Mouse (Mus musculus) kidney, embryonic 14.5 days (tissue): ENCODE results near the gene Mip. TPM values are rescaled to one million over a fixed set of nuclear protein-coding genes. Genes with fewer than 3 reads are reported as not detected.

Source experiments
- ATAC-seq: fragments of 200-750 bp; cut with Nextera tagmentation; 2 replicates; pipeline ENCODE4 v1.8.0; 2017; ENCODE audit warnings: moderate number of reproducible peaks, mild to moderate bottlenecking, moderate TSS enrichment, moderate library complexity; ENCODE audit not compliant: low FRiP score, low TSS enrichment
- H3K27ac ChIP-seq: fragments of 300-500 bp; sonication (generic); 2 replicates; pipeline ENCODE4 v1.5.1; 2014; ENCODE audit warnings: low read depth, mild to moderate bottlenecking, low read length, moderate library complexity, mixed read lengths
- H3K27me3 ChIP-seq: fragments of 300-500 bp; sonication (generic); 2 replicates; pipeline ENCODE4 v1.6.1; 2014; ENCODE audit warnings: mild to moderate bottlenecking, low read length; ENCODE audit not compliant: control insufficient read depth, insufficient read depth
- H3K36me3 ChIP-seq: fragments of 300-500 bp; sonication (generic); 2 replicates; pipeline ENCODE4 v1.6.1; 2014; ENCODE audit warnings: low read length, mixed read lengths; ENCODE audit not compliant: control insufficient read depth, insufficient read depth
- H3K4me1 ChIP-seq: fragments of 300-500 bp; sonication (generic); 2 replicates; pipeline ENCODE4 v1.6.1; 2014; ENCODE audit warnings: low read length, mixed read lengths; ENCODE audit not compliant: control insufficient read depth, insufficient read depth
- H3K4me2 ChIP-seq: fragments of 300-500 bp; sonication (generic); replicated peaks from 2 replicates; pipeline ENCODE4 v1.6.1; 2014; ENCODE audit warnings: low read depth, mild to moderate bottlenecking, low read length
- H3K4me3 ChIP-seq: fragments of 300-500 bp; sonication (generic); 2 replicates; pipeline ENCODE4 v1.5.1; 2014; ENCODE audit warnings: mild to moderate bottlenecking, low read length
- H3K9ac ChIP-seq: fragments of 300-500 bp; sonication (generic); 2 replicates; pipeline ENCODE4 v1.6.1; 2014; ENCODE audit warnings: low read depth, mild to moderate bottlenecking, low read length, moderate library complexity
- H3K9me3 ChIP-seq: fragments of 300-500 bp; sonication (generic); 2 replicates; pipeline ENCODE4 v1.6.1; 2016; ENCODE audit warnings: low read length; ENCODE audit not compliant: control insufficient read depth
- WGBS: fragments of 180-500 bp; shearing (Covaris S2); extraction: QIAGEN DNeasy Blood & Tissue Kit; methylation state at CpG from one replicate; pipeline ENCODE4 v1.1.7; 2014; 5-methylcytosine and 5-hydroxymethylcytosine counted together
- polyA plus RNA-seq: library from polyadenylated mRNA; unstranded; fragments of >200 nt; fragmentation: Nextera tagmentation; extraction: Ambion mirVana; gene quantifications from 2 replicates; pipeline ENCODE4 v1.2.1, GENCODE M21; 2014

Gene Mip
- polyA plus RNA-seq, 1 experiment from 2014 or later: not detected

DNA sequence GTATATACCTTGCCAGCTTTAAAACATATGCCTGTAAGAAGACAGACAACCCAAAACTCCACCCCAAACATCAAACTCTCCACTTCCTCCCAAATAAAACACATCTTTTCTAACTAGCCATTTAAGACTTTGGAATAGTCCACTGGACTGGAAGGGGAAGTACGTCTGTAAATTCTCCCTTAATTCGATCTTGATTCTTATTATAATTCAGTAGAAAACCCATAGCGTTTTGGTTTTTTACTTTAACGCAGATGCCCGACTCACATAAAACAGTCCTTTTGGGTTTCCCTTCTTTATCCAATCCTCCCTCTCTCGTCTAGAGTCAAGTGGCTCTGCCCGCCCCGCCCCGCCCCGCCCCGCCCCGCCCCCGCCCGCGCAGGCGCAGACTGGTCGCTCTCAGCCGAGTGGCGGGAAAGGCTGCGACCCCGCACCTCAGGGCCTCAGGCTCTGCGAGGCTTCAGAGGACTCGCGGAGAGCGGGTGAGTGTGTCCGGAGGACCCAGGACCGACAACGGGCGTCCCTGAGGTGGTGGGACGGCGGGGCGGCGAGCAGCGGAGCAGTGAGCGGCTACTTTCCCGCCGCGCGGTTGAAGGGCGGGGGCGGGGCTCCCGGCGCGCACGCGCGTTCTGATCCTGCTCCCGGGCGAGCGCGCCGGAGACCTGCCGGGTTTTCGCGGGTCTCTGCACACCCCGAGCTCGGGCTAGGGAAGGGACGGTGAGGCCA, 6.2 kb downstream of the Mip start, which contains the start of gene Timeless:
Gene Timeless (plus strand): TSS at position 369 of the 723 bp plus-strand sequence.
- H3K4me1 ChIP-seq: peaks cover 6% of the 10 kb centered on the region
- peaks cover 8% of the 10 kb centered on the region; the same call in 1 of the 2 replicates for H3K36me3 ChIP-seq
- under 1% methylated on average over 55 of the region's 58 CpGs for WGBS
- H3K27me3 ChIP-seq: no peaks in the 10 kb centered on the region
- H3K27ac ChIP-seq: peak within 1 kb of the TSS; percentile 96
- H3K9ac ChIP-seq: peak within 1 kb of the TSS; percentile 82
- peak within 1 kb of the TSS; percentile 71 for H3K4me2 ChIP-seq
- peak within 1 kb of the TSS; percentile 85 for H3K4me3 ChIP-seq
- no peaks in the 10 kb centered on the region for H3K9me3 ChIP-seq
- peak; percentile 93 for ATAC-seq

DNA sequence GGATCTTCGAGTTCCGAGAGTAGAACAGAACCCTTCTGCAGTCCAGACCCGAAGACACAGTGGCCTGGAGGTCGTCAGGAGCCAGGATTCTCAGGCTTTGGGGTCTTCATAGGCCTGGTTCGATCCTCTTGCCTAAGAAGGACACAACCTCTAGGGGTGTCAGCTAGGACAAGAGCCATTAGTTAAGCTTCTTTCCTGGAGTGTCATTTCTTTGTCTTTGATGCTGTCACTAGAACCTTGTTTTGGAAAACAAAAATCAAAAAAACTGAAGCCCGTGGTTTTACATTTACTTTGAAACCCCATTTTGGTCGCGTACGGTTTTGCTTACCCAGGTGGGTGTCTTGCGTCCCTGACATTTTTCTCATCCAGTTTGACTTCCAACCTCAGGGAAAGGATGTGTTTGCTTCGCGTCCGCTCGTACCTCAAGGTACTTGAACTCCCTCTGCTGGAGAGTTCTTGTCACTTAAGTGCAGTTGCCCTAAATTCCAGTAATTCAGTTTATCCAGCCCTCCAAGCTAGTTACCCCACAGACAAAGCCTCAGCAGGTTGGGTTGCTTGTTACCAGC, 6.9 kb downstream of the Mip start:
- H3K4me2 ChIP-seq: peak overlapping the region; percentile 71
- H3K4me1 ChIP-seq: peaks cover 6% of the 10 kb centered on the region
- peak overlapping the region; percentile 96 for H3K27ac ChIP-seq
- H3K27me3 ChIP-seq: no peaks in the 10 kb centered on the region
- peak overlapping the region; percentile 82 for H3K9ac ChIP-seq
- H3K4me3 ChIP-seq: peak overlapping the region; percentile 85
- H3K36me3 ChIP-seq: peaks cover 8% of the 10 kb centered on the region; the same call in 1 of the 2 replicates
- under 1% methylated on average over 14 of the region's 14 CpGs for WGBS
- peak; percentile 28; the same call in 1 of the 2 replicates for ATAC-seq
- no peaks in the 10 kb centered on the region for H3K9me3 ChIP-seq

DNA sequence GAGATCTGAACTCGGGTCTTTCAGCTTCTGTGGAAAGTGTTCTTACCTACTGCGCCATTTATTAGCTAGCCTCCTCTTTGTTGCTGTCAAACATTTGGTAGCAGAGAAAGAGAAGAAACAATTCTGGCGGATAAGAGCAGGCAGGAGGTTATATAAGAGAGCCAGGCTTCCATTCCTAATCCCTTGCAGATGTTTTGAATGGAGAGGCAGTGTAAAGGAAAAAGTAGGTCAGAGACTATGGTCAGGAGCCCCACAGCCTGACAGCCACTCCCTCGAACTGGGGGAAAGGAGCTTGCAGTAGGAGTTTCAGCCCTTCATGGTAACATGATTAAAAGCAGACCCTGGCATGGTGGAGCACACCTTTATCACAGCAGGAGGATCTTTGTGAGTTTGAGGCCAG, 10.7 kb downstream of the Mip start:
- Histone ChIP-seq H3K4me2 (no peak overlapping the region), H3K4me1 (no peaks in the 10 kb centered on the region; the same call in 1 of the 2 replicates), H3K9ac (no peak overlapping the region), H3K27me3 (no peaks in the 10 kb centered on the region), H3K4me3 (no peak overlapping the region), H3K9me3 (no peaks in the 10 kb centered on the region), H3K36me3 (peaks cover 25% of the 10 kb centered on the region), H3K27ac (no peak overlapping the region)
- 82% methylated on average over 4 of the region's 4 CpGs for WGBS
- no peak for ATAC-seq

DNA sequence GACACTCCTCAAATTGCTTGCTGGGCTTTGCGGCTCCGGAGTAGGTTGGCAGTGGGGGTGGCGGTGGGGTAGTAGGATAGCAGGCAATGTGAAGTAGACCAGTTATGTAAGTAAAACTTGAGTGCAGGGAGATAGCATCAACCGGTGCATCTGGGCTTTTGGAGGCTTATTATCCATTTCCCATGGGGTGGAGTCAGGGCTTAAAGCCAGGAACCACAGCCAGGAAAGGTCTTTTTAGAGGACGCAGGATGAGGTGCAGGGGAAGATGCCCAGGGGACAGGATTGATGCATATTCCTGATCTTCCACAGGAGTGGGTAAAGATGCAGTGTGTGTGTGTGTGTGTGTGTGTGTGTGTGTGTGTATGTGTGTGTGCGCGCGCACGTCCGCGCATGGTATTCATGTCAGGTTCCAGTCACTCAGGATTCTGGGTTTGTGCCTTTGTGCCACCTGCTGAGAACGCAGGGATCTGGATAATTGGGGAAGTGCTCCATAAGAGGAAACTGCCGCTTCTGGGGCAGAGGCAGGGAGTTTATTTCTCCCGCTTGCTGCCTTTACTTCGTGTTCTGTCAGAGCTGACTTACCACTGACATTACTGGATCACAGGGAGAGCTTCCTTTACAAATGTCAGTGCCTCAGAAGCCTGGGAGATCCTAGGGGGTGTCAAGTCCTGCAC, 12.3 kb downstream of the Mip start:
- no peaks in the 10 kb centered on the region for H3K9me3 ChIP-seq
- H3K4me1 ChIP-seq: no peaks in the 10 kb centered on the region; the same call in 1 of the 2 replicates
- H3K4me2 ChIP-seq: no peak overlapping the region
- H3K27me3 ChIP-seq: no peaks in the 10 kb centered on the region
- peaks cover 40% of the 10 kb centered on the region for H3K36me3 ChIP-seq
- no peak overlapping the region for H3K9ac ChIP-seq
- no peak overlapping the region for H3K27ac ChIP-seq
- no peak overlapping the region for H3K4me3 ChIP-seq
- WGBS: 88% methylated on average over 15 of the region's 15 CpGs
- no peak for ATAC-seq

DNA sequence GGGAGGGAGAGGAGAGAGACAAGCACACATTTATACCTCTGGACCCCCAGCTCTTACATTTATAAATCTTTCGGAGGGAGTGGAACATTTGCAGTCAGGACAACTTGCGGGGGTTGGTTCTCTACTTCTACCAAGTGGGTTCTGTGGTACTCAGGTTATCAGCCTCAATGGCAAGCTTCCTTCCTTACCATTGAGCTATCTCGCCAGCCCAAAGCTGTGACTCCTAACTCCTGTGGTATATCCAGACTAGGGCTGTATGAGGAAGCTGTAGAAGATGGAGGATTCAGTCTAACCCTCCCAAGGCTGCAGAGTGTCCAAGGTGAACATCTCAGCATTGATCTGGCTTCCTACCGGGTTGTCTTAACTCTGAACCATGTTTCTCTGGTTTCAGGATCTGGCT, 13.5 kb downstream of the Mip start:
- no peaks in the 10 kb centered on the region for H3K9me3 ChIP-seq
- 91% methylated on average over 4 of the region's 4 CpGs for WGBS
- H3K27ac ChIP-seq: no peak overlapping the region
- H3K4me1 ChIP-seq: no peaks in the 10 kb centered on the region
- no peak overlapping the region for H3K4me2 ChIP-seq
- H3K27me3 ChIP-seq: no peaks in the 10 kb centered on the region
- peaks cover 48% of the 10 kb centered on the region for H3K36me3 ChIP-seq
- H3K4me3 ChIP-seq: no peak overlapping the region
- no peak overlapping the region for H3K9ac ChIP-seq
- no peak for ATAC-seq

DNA sequence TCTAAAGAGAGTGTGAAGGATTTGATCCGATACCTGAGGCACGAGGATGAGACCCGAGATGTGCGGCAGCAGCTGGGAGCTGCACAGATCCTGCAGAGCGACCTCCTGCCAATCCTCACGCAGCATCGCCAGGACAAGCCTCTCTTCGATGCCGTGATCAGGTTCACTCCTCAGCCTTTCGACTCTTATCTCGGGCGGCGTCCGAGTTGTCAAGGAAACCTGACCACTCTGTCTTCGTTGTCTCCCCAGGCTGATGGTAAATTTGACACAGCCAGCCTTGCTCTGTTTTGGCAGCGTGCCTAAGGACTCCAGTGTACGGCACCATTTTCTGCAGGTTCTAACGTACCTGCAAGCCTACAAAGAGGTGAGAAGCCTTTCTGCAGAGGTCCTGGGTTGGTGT, 14.5 kb downstream of the Mip start:
- Histone ChIP-seq H3K36me3 (peaks cover 54% of the 10 kb centered on the region), H3K4me1 (no peaks in the 10 kb centered on the region), H3K9me3 (no peaks in the 10 kb centered on the region), H3K27ac (no peak overlapping the region), H3K4me2 (no peak overlapping the region), H3K4me3 (no peak overlapping the region), H3K9ac (no peak overlapping the region), H3K27me3 (no peaks in the 10 kb centered on the region)
- 92% methylated on average over 18 of the region's 18 CpGs for WGBS
- ATAC-seq: no peak

DNA sequence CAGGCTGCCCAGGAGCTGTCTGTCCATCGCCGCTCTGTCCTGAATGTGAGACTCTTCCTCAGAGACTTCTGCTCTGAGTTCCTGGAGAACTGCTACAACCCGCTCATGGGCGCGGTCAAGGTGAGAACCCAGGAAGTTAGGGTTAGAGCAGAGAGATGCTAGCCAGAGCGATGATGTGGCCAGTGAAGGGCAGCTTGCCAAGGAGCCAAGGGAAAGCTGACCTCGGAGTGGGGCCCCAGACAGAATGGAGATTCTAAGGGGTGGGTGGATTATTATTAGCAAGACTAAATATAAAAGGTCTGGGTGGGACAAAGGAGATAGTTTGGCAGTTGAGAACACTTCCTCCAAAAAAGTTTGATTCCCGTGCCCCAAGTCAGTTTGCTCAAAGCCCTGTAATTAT, 17.6 kb downstream of the Mip start:
- Histone ChIP-seq H3K27ac (no peak overlapping the region), H3K9me3 (no peaks in the 10 kb centered on the region), H3K9ac (no peak overlapping the region), H3K4me2 (no peak overlapping the region), H3K27me3 (no peaks in the 10 kb centered on the region), H3K4me3 (no peak overlapping the region), H3K36me3 (peaks cover 85% of the 10 kb centered on the region), H3K4me1 (no peaks in the 10 kb centered on the region)
- 92% methylated on average over 8 of the region's 8 CpGs for WGBS
- no peak for ATAC-seq

DNA sequence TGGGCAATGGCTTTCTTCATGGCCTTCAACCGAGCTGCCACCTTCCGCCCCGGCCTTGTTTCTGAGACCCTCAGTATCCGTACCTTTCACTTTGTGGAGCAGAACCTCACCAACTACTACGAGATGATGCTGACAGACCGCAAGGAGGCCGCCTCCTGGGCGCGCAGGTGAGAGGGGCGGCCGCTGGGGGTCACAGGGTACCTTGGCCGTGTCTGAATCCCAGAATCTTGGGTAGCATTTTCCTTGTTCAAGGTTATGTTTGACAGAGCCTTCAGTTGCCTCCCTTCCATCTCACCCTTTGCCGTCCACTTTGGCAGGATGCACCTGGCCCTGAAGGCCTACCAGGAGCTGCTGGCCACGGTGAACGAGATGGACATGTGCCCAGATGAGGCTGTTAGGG, 18.5 kb downstream of the Mip start:
- peaks cover 92% of the 10 kb centered on the region for H3K36me3 ChIP-seq
- no peak overlapping the region for H3K4me2 ChIP-seq
- no peaks in the 10 kb centered on the region for H3K27me3 ChIP-seq
- no peak overlapping the region for H3K27ac ChIP-seq
- WGBS: 95% methylated on average over 15 of the region's 15 CpGs
- H3K4me3 ChIP-seq: no peak overlapping the region
- H3K9ac ChIP-seq: no peak overlapping the region
- no peaks in the 10 kb centered on the region for H3K4me1 ChIP-seq
- H3K9me3 ChIP-seq: no peaks in the 10 kb centered on the region
- ATAC-seq: no peak
